Mouse (Mus musculus) small intestine, adult 2 months (tissue): ENCODE measurements around the gene Cd300ld2.

ENCODE experiments used
- CTCF ChIP-seq: fragments of 200-500 bp; IDR thresholded peaks from 2 replicates; pipeline ENCODE4 v1.5.1; 2012; ENCODE audit warnings: low read depth, mild to moderate bottlenecking, control low read depth, inconsistent platforms, low read length, moderate library complexity, mixed read lengths; ENCODE audit not compliant: insufficient replicate concordance, insufficient read length; ENCODE audit errors: extremely low read depth
- POLR2A ChIP-seq: fragments of 200-500 bp; IDR thresholded peaks from 2 replicates; pipeline ENCODE4 v1.6.1; 2012; ENCODE audit warnings: low read depth, mild to moderate bottlenecking, control low read depth, inconsistent platforms, low read length, moderate library complexity

DNA sequence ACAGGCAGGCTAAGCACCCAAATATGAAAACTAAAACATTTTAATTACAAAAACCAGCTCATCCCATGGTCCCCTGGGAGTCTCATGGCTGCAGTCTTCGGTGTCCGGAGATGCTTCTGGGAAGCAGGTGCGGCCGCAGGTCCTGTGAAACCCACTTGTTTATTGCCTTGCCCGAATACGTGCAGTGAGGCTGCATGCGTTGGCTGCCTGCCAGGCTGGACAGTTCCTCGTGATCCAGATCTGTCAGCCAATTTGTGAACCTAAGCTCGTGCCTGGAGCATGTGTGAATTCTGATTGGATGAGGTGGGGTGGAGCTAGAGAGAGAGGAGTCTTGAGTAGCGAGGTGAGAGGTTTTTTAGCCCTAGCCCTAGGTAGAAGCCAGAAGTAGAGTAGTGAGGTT, 43.3 kb downstream of the Cd300ld2 start:
- TF ChIP-seq CTCF (no peak), POLR2A (no peak)
